Mouse (Mus musculus): Measurements from ENCODE around the gene Duoxa1.

GRCm38 (mm10) chr2:122351931-122352329 is 38.4 kb upstream of the Duoxa1 start:
- TF ChIP-seq CTCF (IDR thresholded peaks at IDR 0.05; ENCODE audit: low read depth, low read length) (no peak), POLR2A (IDR thresholded peaks at IDR 0.05; ENCODE audit: insufficient read depth, low read length) (no peak)
